Mouse (Mus musculus) neural tube, embryonic 14.5 days (tissue): Measurements from ENCODE around the gene Osbpl5. TPM values are rescaled to one million over a fixed set of nuclear protein-coding genes. Genes with fewer than 3 reads are reported as not detected.
"Not testable (repeated sequence)": the region's sequence is repeated elsewhere in the genome, so short reads cannot be mapped to it uniquely, and the experiment has no call there.

ENCODE experiments used
- ATAC-seq: fragments of 200-750 bp; cut with Nextera tagmentation; 2 replicates; pipeline ENCODE4 v1.8.0; 2017; ENCODE audit warnings: low read depth, mild to moderate bottlenecking, moderate TSS enrichment, moderate library complexity
- H3K27ac ChIP-seq: fragments of 300-500 bp; sonication (generic); 2 replicates; pipeline ENCODE4 v1.5.1; 2014; ENCODE audit warnings: low read depth, mild to moderate bottlenecking, control low read depth, low read length, moderate library complexity, mixed read lengths
- H3K27me3 ChIP-seq: fragments of 300-500 bp; sonication (generic); 2 replicates; pipeline ENCODE4 v1.6.1; 2014; ENCODE audit warnings: low read length; ENCODE audit not compliant: control insufficient read depth, insufficient read depth
- H3K36me3 ChIP-seq: fragments of 300-500 bp; sonication (generic); 2 replicates; pipeline ENCODE4 v1.6.1; 2014; ENCODE audit warnings: low read length, mixed read lengths; ENCODE audit not compliant: control insufficient read depth, insufficient read depth
- H3K4me1 ChIP-seq: fragments of 300-500 bp; sonication (generic); 2 replicates; pipeline ENCODE4 v1.6.1; 2014; ENCODE audit warnings: low read length; ENCODE audit not compliant: control insufficient read depth, insufficient read depth
- H3K4me2 ChIP-seq: fragments of 300-500 bp; sonication (generic); 2 replicates; pipeline ENCODE4 v1.6.1; 2014; ENCODE audit warnings: mild to moderate bottlenecking, low read depth, low read length, control low read depth
- H3K4me3 ChIP-seq: fragments of 300-500 bp; sonication (generic); 2 replicates; pipeline ENCODE4 v1.5.1; 2014; ENCODE audit warnings: low read depth, low read length, control low read depth, mixed read lengths
- H3K9ac ChIP-seq: fragments of 300-500 bp; sonication (generic); replicated peaks from 2 replicates; pipeline ENCODE4 v1.6.1; 2014; ENCODE audit warnings: low read depth, mild to moderate bottlenecking, control low read depth, low read length, mixed read lengths
- H3K9me3 ChIP-seq: fragments of 300-500 bp; sonication (generic); 2 replicates; pipeline ENCODE4 v1.6.1; 2016; ENCODE audit warnings: low read length; ENCODE audit not compliant: control insufficient read depth
- WGBS: fragments of 180-500 bp; shearing (Covaris S2); extraction: QIAGEN DNeasy Blood & Tissue Kit; methylation state at CpG from one replicate; pipeline ENCODE4 v1.1.7; 2014; 5-methylcytosine and 5-hydroxymethylcytosine counted together
- polyA plus RNA-seq: library from polyadenylated mRNA; unstranded; fragments of >200 nt; fragmentation: Nextera tagmentation; extraction: Ambion mirVana; gene quantifications from 2 replicates; pipeline ENCODE4 v1.2.1, GENCODE M21; 2014

Osbpl5 gene
- polyA plus RNA-seq, 1 experiment from 2014 or later = 33.3 TPM

DNA sequence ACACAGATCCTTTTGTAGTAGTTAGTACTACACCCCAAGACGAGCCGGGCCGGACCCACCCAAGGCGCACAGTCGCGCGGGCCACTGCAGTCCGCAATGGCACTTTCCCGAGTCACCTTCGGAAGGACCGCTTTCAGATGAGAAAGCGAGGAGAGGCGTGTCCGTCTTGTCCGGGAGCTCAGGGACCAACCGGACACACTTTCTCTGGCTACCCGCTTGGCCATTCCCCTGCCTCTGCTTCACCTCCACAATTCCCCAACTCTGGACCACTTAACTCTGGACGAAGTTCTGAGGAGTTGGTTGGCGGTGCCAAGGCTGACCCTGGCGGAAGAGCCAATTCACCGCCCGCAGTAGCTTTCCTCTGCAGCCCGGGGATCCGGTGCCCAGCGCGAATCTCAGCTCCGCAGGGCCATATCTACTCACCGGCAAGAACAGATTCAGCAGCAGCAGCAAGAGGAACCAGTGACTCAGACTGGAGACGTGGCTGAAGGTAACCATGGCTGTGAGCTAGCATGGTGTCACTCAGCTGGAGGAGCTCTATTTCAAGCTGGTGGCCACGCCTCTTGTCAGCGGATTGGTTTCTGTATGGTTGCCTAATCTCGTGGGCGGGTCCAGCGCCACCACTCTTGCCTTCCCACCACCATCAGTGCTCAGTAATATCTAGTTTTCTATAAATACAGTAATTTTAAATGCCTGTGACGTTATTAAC, 71.3 kb downstream of the Osbpl5 start, which contains the start of gene Tnfrsf23:
Gene Tnfrsf23, minus strand, starts transcription at position 514 of the 709 bp plus-strand sequence.
- peaks cover 9% of the 10 kb centered on the region; the same call in 1 of the 2 replicates for H3K36me3 ChIP-seq
- no peaks in the 10 kb centered on the region for H3K27me3 ChIP-seq
- peak within 1 kb of the TSS; percentile 56 for H3K4me2 ChIP-seq
- no peak within 1 kb of the TSS for H3K9ac ChIP-seq
- no peaks in the 10 kb centered on the region for H3K9me3 ChIP-seq
- peak; percentile 76 for ATAC-seq
- H3K4me3 ChIP-seq = peak within 1 kb of the TSS; percentile 27
- WGBS = 4% methylated on average over 35 of the region's 35 CpGs
- H3K27ac ChIP-seq = no peak within 1 kb of the TSS
- H3K4me1 ChIP-seq = no peaks in the 10 kb centered on the region

GRCm38 (mm10) chr7:143684569-143684968, 72.2 kb downstream of the Osbpl5 start:
- ATAC-seq, H3K9ac ChIP-seq, H3K4me1 ChIP-seq, H3K36me3 ChIP-seq, H3K9me3 ChIP-seq, H3K4me3 ChIP-seq, H3K4me2 ChIP-seq, H3K27me3 ChIP-seq, H3K27ac ChIP-seq: not testable (repeated sequence)
- WGBS = 90% methylated on average over 1 of the region's 2 CpGs

GRCm38 (mm10) chr7:143681566-143681965, 75.2 kb downstream of the Osbpl5 start:
- no peaks in the 10 kb centered on the region for H3K9me3 ChIP-seq
- no peak overlapping the region for H3K4me2 ChIP-seq
- no peaks in the 10 kb centered on the region for H3K4me1 ChIP-seq
- ATAC-seq = no peak
- WGBS = 88% methylated on average over 1 of the region's 1 CpGs
- no peaks in the 10 kb centered on the region for H3K36me3 ChIP-seq
- no peaks in the 10 kb centered on the region for H3K27me3 ChIP-seq
- no peak overlapping the region for H3K9ac ChIP-seq
- H3K4me3 ChIP-seq = no peak overlapping the region
- H3K27ac ChIP-seq = no peak overlapping the region

DNA sequence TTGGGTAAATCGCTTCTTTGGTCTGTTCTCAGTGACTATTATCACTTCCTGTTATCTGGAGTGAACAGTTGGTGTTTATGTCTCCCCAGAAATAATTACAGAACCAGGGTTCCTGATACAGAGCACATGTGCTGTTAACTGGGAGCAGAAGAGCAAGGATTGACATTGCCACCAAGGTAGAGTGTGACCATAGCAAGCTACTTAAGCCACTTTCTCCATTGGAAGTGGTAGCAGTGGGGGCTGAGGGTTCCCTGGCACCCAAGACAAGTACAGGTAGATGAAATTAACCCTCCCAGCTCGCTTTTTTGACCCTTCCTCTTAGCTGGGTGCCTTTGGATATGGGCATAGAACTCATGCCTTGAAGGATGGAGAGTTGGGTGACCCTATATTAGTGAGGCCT, 75.9 kb downstream of the Osbpl5 start:
- not testable (repeated sequence) for H3K9ac ChIP-seq, H3K36me3 ChIP-seq, H3K4me1 ChIP-seq, H3K4me2 ChIP-seq, H3K27ac ChIP-seq, H3K9me3 ChIP-seq, H3K27me3 ChIP-seq, ATAC-seq, H3K4me3 ChIP-seq
- WGBS = 55% methylated on average over 2 of the region's 2 CpGs

- H3K4me1 ChIP-seq, H3K27ac ChIP-seq, H3K9ac ChIP-seq, H3K4me2 ChIP-seq, H3K27me3 ChIP-seq, H3K36me3 ChIP-seq, H3K9me3 ChIP-seq, H3K4me3 ChIP-seq, ATAC-seq: not testable (repeated sequence)
- 79% methylated on average over 2 of the region's 2 CpGs for WGBS
Measured at GRCm38 (mm10) chr7:143679650-143680049, 77.1 kb downstream of the Osbpl5 start.

DNA sequence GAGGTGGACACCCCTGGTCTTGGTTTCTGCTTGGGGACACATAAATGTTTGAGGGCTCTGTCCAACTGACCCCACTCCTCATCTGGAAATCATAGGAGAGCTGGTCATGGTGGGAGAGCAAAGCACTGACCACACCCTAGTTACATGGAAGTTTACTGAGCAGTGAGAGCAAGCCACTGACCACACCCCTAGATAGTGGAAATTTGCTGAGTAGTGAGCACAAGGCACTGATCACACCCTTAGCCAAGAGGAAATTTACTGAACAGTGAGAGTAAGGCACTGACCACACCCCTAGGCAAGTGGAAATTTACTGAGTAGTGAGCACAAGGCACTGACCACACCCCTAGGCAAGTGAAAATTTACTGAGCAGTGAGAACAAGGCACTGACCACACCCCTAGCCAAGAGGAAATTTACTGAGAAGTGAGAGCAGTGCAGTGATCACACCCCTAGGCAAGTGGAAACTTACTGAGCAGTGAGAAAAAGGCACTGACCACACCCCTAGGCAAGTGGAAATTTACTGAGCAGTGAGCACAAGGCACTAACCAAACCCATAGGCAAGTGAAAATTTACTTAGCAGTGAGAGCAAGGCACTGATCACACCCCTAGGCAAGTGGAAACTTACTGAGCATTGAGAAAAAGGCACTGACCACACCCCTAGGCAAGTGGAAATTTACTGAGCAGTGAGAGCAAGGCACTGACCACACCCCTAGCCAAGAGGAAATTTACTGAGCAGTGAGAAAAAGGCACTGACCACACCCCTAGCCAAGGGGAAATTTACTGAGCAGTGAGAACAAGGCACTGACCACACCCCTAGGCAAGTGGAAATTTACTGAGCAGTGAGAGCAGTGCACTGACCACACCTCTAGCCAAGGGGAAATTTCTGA, 90.1 kb downstream of the Osbpl5 start:
- H3K36me3 ChIP-seq = no peaks in the 10 kb centered on the region
- H3K27ac ChIP-seq = no peak overlapping the region
- H3K9ac ChIP-seq = no peak overlapping the region
- H3K9me3 ChIP-seq = no peaks in the 10 kb centered on the region
- ATAC-seq = no peak
- H3K4me2 ChIP-seq = no peak overlapping the region
- H3K4me3 ChIP-seq = no peak overlapping the region
- H3K27me3 ChIP-seq = no peaks in the 10 kb centered on the region
- H3K4me1 ChIP-seq = no peaks in the 10 kb centered on the region

DNA sequence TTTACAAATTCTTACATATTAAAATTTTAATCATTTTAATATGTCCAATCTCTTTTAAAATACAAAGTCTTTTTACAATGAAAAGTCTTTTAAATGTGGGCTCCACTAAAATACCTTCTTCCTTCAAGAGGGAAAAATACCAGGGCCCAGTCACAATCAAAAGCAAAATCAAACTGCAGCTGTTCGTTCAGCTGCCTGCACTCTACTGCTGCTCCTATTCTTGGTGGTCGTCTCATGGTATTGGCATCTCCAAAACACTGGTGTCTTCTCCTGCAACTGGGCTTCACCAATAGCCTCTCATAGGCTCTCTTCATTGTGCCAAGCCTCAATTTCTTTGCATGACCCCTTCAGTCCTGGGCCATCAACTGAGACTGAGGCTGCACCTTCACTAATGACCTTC, 93.3 kb downstream of the Osbpl5 start:
- Histone ChIP-seq H3K9me3 (no peaks in the 10 kb centered on the region), H3K27ac (no peak overlapping the region), H3K9ac (no peak overlapping the region), H3K36me3 (no peaks in the 10 kb centered on the region), H3K4me2 (no peak overlapping the region), H3K4me1 (no peaks in the 10 kb centered on the region), H3K4me3 (no peak overlapping the region), H3K27me3 (no peaks in the 10 kb centered on the region)
- no peak for ATAC-seq
- WGBS = 85% methylated on average over 2 of the region's 2 CpGs

DNA sequence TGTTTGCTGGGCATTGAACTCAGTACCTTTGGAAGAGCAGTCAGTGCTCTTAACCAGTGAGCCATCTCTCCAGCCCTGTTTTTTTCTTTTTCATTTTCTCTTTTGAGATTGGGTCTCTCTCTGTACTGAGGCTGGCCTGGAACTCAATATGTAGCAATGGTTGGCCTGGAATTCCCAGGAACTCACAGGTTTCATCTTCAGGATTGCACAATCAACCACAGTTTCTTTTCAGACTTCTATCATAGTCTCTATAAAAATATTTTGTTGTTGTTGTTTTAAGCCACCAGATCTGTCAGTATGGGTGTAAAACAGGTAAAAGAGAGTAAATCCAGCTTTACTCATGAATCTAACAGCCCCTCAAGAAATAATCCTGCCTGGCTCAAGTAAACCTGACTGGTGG, 96.0 kb downstream of the Osbpl5 start:
- Histone ChIP-seq H3K4me3 (no peak overlapping the region), H3K36me3 (no peaks in the 10 kb centered on the region), H3K27me3 (no peaks in the 10 kb centered on the region), H3K4me1 (no peaks in the 10 kb centered on the region), H3K9ac (no peak overlapping the region), H3K4me2 (no peak overlapping the region), H3K27ac (no peak overlapping the region), H3K9me3 (no peaks in the 10 kb centered on the region)
- ATAC-seq = no peak

- H3K4me2 ChIP-seq, H3K9me3 ChIP-seq, H3K36me3 ChIP-seq, H3K4me1 ChIP-seq, H3K9ac ChIP-seq, H3K27ac ChIP-seq, H3K27me3 ChIP-seq: not testable (repeated sequence)
- 0 out of 2 replicates have a peak, but pooled peaks have one; percentile 28 for ATAC-seq
- WGBS = 52% methylated on average over 10 of the region's 10 CpGs
- peak overlapping the region; percentile 61 for H3K4me3 ChIP-seq
Measured at GRCm38 (mm10) chr7:143649769-143650346, 106.9 kb downstream of the Osbpl5 start.
